Mouse (Mus musculus) C2C12 (cell line): ENCODE measurements around the gene Cep70.

Experiments
- CTCF ChIP-seq: IDR thresholded peaks from one replicate; pipeline ENCODE4 v1.5.1; 2011; ENCODE audit not compliant: control insufficient read depth, insufficient read depth, insufficient read length
- MYOG ChIP-seq: IDR thresholded peaks from one replicate; pipeline ENCODE4 v1.6.1; 2011; ENCODE audit not compliant: control insufficient read depth, insufficient read length; ENCODE audit errors: extremely low read depth
- USF1 ChIP-seq: IDR thresholded peaks from one replicate; pipeline ENCODE4 v1.6.1; 2011; ENCODE audit warnings: low read depth, mild to moderate bottlenecking, control low read depth, moderate library complexity

DNA sequence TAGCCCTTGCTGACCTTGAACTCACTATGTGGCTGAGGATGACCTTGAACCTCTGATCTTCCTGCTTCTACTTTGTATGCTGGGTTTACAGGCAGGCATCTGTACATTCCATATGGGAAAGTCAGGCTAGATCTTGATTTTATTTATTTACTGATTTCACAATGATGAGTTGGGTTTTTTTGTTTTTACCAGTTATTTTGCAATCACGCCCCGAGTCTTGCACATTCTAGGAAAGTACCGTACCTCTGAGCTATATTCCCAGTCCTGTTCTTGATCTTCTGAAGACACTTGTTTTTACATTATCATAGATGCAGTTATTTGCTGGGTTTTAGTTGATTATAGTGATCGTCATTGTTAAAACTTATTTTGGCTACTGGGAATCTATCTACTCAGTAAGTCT lies 5.7 kb downstream of the Cep70 start:
- TF ChIP-seq USF1 (no peak), CTCF (no peak), MYOG (no peak)
